Mouse (Mus musculus) ES-Bruce4 (cell line): ENCODE results near the gene Ubxn7.

Experiments used
- CTCF ChIP-seq: IDR thresholded peaks from one replicate; pipeline ENCODE4 v1.8.1; 2011; ENCODE audit warnings: low read depth, low read length
- EP300 ChIP-seq: IDR thresholded peaks from 2 replicates; pipeline ENCODE4 v1.6.1; 2011; ENCODE audit warnings: low read depth, low read length; ENCODE audit not compliant: insufficient read depth
- POLR2A ChIP-seq: IDR thresholded peaks from one replicate; pipeline ENCODE4 v1.8.1; 2011; ENCODE audit warnings: low read length; ENCODE audit not compliant: insufficient read depth

DNA sequence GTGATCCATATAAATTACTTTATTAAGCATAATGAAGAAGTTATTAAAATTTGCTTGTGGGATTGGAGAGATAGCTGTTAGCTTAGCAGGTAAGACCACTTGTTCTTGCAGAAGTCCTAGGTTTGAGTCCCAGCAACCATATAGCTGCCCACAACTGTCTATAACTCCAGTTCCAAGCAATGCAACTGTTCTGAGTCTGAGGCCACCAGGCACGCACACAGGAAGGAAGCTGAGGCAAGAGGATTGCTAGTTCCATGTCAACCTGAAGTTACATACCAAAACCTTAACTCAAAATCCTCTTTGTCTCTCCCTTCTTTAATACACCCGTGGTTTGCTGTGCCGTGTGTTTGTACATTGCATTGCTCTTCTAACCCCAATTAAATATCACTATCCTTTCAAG is 58.8 kb downstream of the Ubxn7 start:
- no peak for TF ChIP-seq POLR2A
- TF ChIP-seq CTCF = no peak
- TF ChIP-seq EP300 = no peak
